Mouse (Mus musculus): ENCODE measurements at regions not wholly inside any gene's neighbourhood (a gene's known extent, or its start where the extent isn't known, plus 50 kb on each side); places are given as distances from the start of the nearest gene placed in this dataset.

GRCm38 (mm10) chr4:7965663-7966062 is 273.2 kb downstream of the Car8 start:
- H3K4me1 ChIP-seq (ENCODE audit: control insufficient read depth, insufficient read depth, low read length): no peaks in the 10 kb centered on the region
- WGBS (ENCODE audit: insufficient replicate concordance): 82% methylated on average over 5 of the region's 5 CpGs
- H3K9me3 ChIP-seq (replicated peaks; ENCODE audit: control insufficient read depth, low read length): no peaks in the 10 kb centered on the region
- H3K4me3 ChIP-seq (ENCODE audit: low read depth, low read length): no peak overlapping the region
- H3K9ac ChIP-seq (ENCODE audit: low read depth, low read length): no peak overlapping the region
- no peak overlapping the region for H3K4me2 ChIP-seq
- no peaks in the 10 kb centered on the region for H3K27me3 ChIP-seq (ENCODE audit: control insufficient read depth, insufficient read depth, low read length)
- ATAC-seq (replicated peaks; ENCODE audit: insufficient number of reproducible peaks, low FRiP score, low TSS enrichment): no peak
- no peaks in the 10 kb centered on the region for H3K36me3 ChIP-seq (ENCODE audit: control insufficient read depth, insufficient read depth, low read length)
- H3K27ac ChIP-seq (ENCODE audit: low read depth, low read length): no peak overlapping the region

GRCm38 (mm10) chr4:7961521-7962172 is 277.2 kb downstream of the Car8 start:
- WGBS (ENCODE audit: insufficient replicate concordance): 69% methylated on average over 5 of the region's 5 CpGs
- no peaks in the 10 kb centered on the region for H3K27me3 ChIP-seq (ENCODE audit: control insufficient read depth, insufficient read depth, low read length)
- H3K9me3 ChIP-seq (replicated peaks; ENCODE audit: control insufficient read depth, low read length): no peaks in the 10 kb centered on the region
- no peak overlapping the region for H3K27ac ChIP-seq (ENCODE audit: low read depth, low read length)
- H3K4me1 ChIP-seq (ENCODE audit: control insufficient read depth, insufficient read depth, low read length): no peaks in the 10 kb centered on the region
- H3K9ac ChIP-seq (ENCODE audit: low read depth, low read length): no peak overlapping the region
- H3K4me3 ChIP-seq (ENCODE audit: low read depth, low read length): no peak overlapping the region
- H3K36me3 ChIP-seq (ENCODE audit: control insufficient read depth, insufficient read depth, low read length): no peaks in the 10 kb centered on the region
- no peak for ATAC-seq (replicated peaks; ENCODE audit: insufficient number of reproducible peaks, low FRiP score, low TSS enrichment)
- H3K4me2 ChIP-seq: no peak overlapping the region

GRCm38 (mm10) chr4:7960335-7960734 is 278.5 kb downstream of the Car8 start:
- no peak overlapping the region for H3K9ac ChIP-seq (ENCODE audit: low read depth, low read length)
- no peaks in the 10 kb centered on the region for H3K36me3 ChIP-seq (ENCODE audit: control insufficient read depth, insufficient read depth, low read length)
- H3K9me3 ChIP-seq (replicated peaks; ENCODE audit: control insufficient read depth, low read length): no peaks in the 10 kb centered on the region
- no peak overlapping the region for H3K27ac ChIP-seq (ENCODE audit: low read depth, low read length)
- ATAC-seq (replicated peaks; ENCODE audit: insufficient number of reproducible peaks, low FRiP score, low TSS enrichment): no peak
- no peaks in the 10 kb centered on the region for H3K27me3 ChIP-seq (ENCODE audit: control insufficient read depth, insufficient read depth, low read length)
- H3K4me2 ChIP-seq: no peak overlapping the region
- WGBS (ENCODE audit: insufficient replicate concordance): 76% methylated on average over 2 of the region's 2 CpGs
- no peak overlapping the region for H3K4me3 ChIP-seq (ENCODE audit: low read depth, low read length)
- H3K4me1 ChIP-seq (ENCODE audit: control insufficient read depth, insufficient read depth, low read length): no peaks in the 10 kb centered on the region

GRCm38 (mm10) chr4:7948020-7948419 is 290.8 kb downstream of the Car8 start:
- Histone ChIP-seq H3K4me3 (ENCODE audit: low read depth, low read length) (no peak overlapping the region), H3K9ac (ENCODE audit: low read depth, low read length) (no peak overlapping the region), H3K36me3 (ENCODE audit: control insufficient read depth, insufficient read depth, low read length) (no peaks in the 10 kb centered on the region), H3K9me3 (replicated peaks; ENCODE audit: control insufficient read depth, low read length) (no peaks in the 10 kb centered on the region), H3K27ac (ENCODE audit: low read depth, low read length) (no peak overlapping the region), H3K4me2 (no peak overlapping the region), H3K27me3 (ENCODE audit: control insufficient read depth, insufficient read depth, low read length) (no peaks in the 10 kb centered on the region), H3K4me1 (ENCODE audit: control insufficient read depth, insufficient read depth, low read length) (no peaks in the 10 kb centered on the region)
- no peak for ATAC-seq (replicated peaks; ENCODE audit: insufficient number of reproducible peaks, low FRiP score, low TSS enrichment)
- 44% methylated on average over 1 of the region's 1 CpGs for WGBS (ENCODE audit: insufficient replicate concordance)

GRCm38 (mm10) chr4:7921503-7921902 is 317.3 kb downstream of the Car8 start:
- ATAC-seq (replicated peaks; ENCODE audit: insufficient number of reproducible peaks, low FRiP score, low TSS enrichment): no peak
- 54% methylated on average over 2 of the region's 2 CpGs for WGBS (ENCODE audit: insufficient replicate concordance)

GRCm38 (mm10) chr4:7913191-7913590 is 325.6 kb downstream of the Car8 start:
- Histone ChIP-seq H3K36me3 (ENCODE audit: control insufficient read depth, insufficient read depth, low read length) (no peaks in the 10 kb centered on the region), H3K4me1 (ENCODE audit: control insufficient read depth, insufficient read depth, low read length) (no peaks in the 10 kb centered on the region), H3K4me2 (no peak overlapping the region), H3K9ac (ENCODE audit: low read depth, low read length) (no peak overlapping the region), H3K27me3 (ENCODE audit: control insufficient read depth, insufficient read depth, low read length) (no peaks in the 10 kb centered on the region), H3K9me3 (replicated peaks; ENCODE audit: control insufficient read depth, low read length) (no peaks in the 10 kb centered on the region), H3K4me3 (ENCODE audit: low read depth, low read length) (no peak overlapping the region), H3K27ac (ENCODE audit: low read depth, low read length) (no peak overlapping the region)
- no peak for ATAC-seq (replicated peaks; ENCODE audit: insufficient number of reproducible peaks, low FRiP score, low TSS enrichment)
- 86% methylated on average over 2 of the region's 2 CpGs for WGBS (ENCODE audit: insufficient replicate concordance)

More at GRCm38 (mm10) chr4:7921503-7921902, 317.3 kb downstream of the Car8 start:
- H3K27me3 ChIP-seq (ENCODE audit: control insufficient read depth, insufficient read depth, low read length): no peaks in the 10 kb centered on the region
- no peak overlapping the region for H3K27ac ChIP-seq (ENCODE audit: low read depth, low read length)
- H3K36me3 ChIP-seq (ENCODE audit: control insufficient read depth, insufficient read depth, low read length): no peaks in the 10 kb centered on the region
- H3K9ac ChIP-seq (ENCODE audit: low read depth, low read length): no peak overlapping the region
- H3K4me1 ChIP-seq (ENCODE audit: control insufficient read depth, insufficient read depth, low read length): no peaks in the 10 kb centered on the region
- H3K9me3 ChIP-seq (replicated peaks; ENCODE audit: control insufficient read depth, low read length): no peaks in the 10 kb centered on the region
- H3K4me3 ChIP-seq (ENCODE audit: low read depth, low read length): no peak overlapping the region
- no peak overlapping the region for H3K4me2 ChIP-seq

GRCm38 (mm10) chr4:7912675-7913074 is 326.2 kb downstream of the Car8 start:
- no peak overlapping the region for H3K4me3 ChIP-seq (ENCODE audit: low read depth, low read length)
- H3K27me3 ChIP-seq (ENCODE audit: control insufficient read depth, insufficient read depth, low read length): no peaks in the 10 kb centered on the region
- no peaks in the 10 kb centered on the region for H3K9me3 ChIP-seq (replicated peaks; ENCODE audit: control insufficient read depth, low read length)
- no peak overlapping the region for H3K9ac ChIP-seq (ENCODE audit: low read depth, low read length)
- H3K4me1 ChIP-seq (ENCODE audit: control insufficient read depth, insufficient read depth, low read length): no peaks in the 10 kb centered on the region
- no peak overlapping the region for H3K27ac ChIP-seq (ENCODE audit: low read depth, low read length)
- H3K4me2 ChIP-seq: no peak overlapping the region
- no peak for ATAC-seq (replicated peaks; ENCODE audit: insufficient number of reproducible peaks, low FRiP score, low TSS enrichment)
- WGBS (ENCODE audit: insufficient replicate concordance): 81% methylated on average over 2 of the region's 2 CpGs
- H3K36me3 ChIP-seq (ENCODE audit: control insufficient read depth, insufficient read depth, low read length): no peaks in the 10 kb centered on the region

GRCm38 (mm10) chr4:7903130-7903529 is 335.7 kb downstream of the Car8 start:
- 47% methylated on average over 1 of the region's 1 CpGs for WGBS (ENCODE audit: insufficient replicate concordance)
- H3K9me3 ChIP-seq (replicated peaks; ENCODE audit: control insufficient read depth, low read length): no peaks in the 10 kb centered on the region
- ATAC-seq (replicated peaks; ENCODE audit: insufficient number of reproducible peaks, low FRiP score, low TSS enrichment): no peak
- H3K27ac ChIP-seq (ENCODE audit: low read depth, low read length): no peak overlapping the region
- H3K4me2 ChIP-seq: no peak overlapping the region
- H3K9ac ChIP-seq (ENCODE audit: low read depth, low read length): no peak overlapping the region
- no peaks in the 10 kb centered on the region for H3K27me3 ChIP-seq (ENCODE audit: control insufficient read depth, insufficient read depth, low read length)
- H3K36me3 ChIP-seq (ENCODE audit: control insufficient read depth, insufficient read depth, low read length): no peaks in the 10 kb centered on the region
- H3K4me3 ChIP-seq (ENCODE audit: low read depth, low read length): no peak overlapping the region
- H3K4me1 ChIP-seq (ENCODE audit: control insufficient read depth, insufficient read depth, low read length): no peaks in the 10 kb centered on the region

- Histone ChIP-seq H3K27me3 (ENCODE audit: control insufficient read depth, insufficient read depth, low read length) (no peaks in the 10 kb centered on the region), H3K4me2 (no peak overlapping the region), H3K9me3 (replicated peaks; ENCODE audit: control insufficient read depth, low read length) (no peaks in the 10 kb centered on the region), H3K27ac (ENCODE audit: low read depth, low read length) (no peak overlapping the region), H3K4me1 (ENCODE audit: control insufficient read depth, insufficient read depth, low read length) (no peaks in the 10 kb centered on the region), H3K4me3 (ENCODE audit: low read depth, low read length) (no peak overlapping the region), H3K36me3 (ENCODE audit: control insufficient read depth, insufficient read depth, low read length) (no peaks in the 10 kb centered on the region), H3K9ac (ENCODE audit: low read depth, low read length) (no peak overlapping the region)
- WGBS (ENCODE audit: insufficient replicate concordance): 81% methylated on average over 4 of the region's 4 CpGs
- no peak for ATAC-seq (replicated peaks; ENCODE audit: insufficient number of reproducible peaks, low FRiP score, low TSS enrichment)
Measured at GRCm38 (mm10) chr4:7894914-7895313, 343.9 kb downstream of the Car8 start.

Data from heart, embryonic 11.5 days (tissue).